Mouse (Mus musculus): ENCODE measurements around the gene Gstk1.

DNA sequence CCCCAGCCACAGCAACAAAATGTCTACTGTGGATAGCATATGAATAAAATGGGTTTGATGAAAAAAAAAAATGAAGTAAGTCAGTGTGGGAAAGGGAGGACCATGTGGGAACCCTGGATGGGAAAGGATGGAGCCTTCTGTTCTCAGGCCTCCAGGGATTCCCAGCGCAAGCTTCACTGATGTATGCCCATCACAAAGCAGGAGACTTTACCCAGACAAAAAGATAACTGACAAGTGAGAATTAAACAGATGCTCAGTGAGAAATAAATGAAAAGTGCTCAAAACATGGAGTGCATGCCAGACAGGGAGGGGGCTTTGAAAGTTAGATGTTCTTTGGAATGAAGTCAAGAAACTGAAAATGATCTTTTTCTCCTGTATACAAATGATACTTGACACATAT, 2.2 kb downstream of the Gstk1 start:
- no peak for TF ChIP-seq CTCF (conservative IDR thresholded peaks at IDR 0.05; ENCODE audit: insufficient read depth, insufficient read length, low read depth, low read length)
- TF ChIP-seq POLR2A (IDR thresholded peaks at IDR 0.05; ENCODE audit: low read depth, low read length) = no peak

Measured in kidney, adult 2 months (tissue).